10 mouse cellular contexts compared by ENCODE assay signal in the genomic region with DNA sequence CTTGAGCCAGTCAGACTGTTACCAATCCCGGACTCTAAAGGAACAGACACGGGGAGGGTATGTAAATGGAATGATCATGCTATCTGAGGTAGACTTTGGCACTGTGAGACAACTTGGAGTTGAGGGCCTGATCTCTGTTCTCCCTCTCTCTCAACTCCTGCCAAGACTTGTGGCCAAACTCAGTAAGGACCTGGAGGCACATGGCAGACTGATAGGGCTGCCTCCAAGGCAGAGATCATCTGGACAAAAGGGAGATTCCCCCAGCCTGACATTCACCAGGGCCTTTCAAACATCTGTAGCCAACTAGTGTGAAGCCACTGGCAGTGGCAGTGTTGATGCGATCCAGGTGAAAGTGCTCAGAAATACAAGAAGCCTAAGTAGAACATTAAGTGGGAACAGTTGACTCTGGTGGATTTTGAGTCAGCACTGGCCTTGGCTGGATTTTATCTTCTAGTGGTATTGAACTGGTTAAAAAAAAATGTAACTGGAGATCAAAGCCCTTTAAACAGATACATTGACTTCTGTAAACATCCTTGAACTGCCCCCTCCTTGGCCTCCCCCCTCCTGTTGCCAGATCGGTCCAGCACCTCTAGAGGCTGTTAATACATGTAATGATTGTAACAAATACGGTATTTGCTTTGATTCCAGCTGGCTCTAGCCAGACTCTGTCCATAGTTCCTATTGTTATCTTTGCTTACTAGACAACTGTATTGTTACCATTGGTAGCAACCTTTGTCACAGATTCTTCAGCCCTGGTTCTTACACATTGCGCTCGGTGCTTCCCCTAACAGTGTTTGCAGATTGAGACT.
A peak's percentile ranks its signal among the peaks of the same experiment; 100 is the strongest.
DNase-seq lines count a peak whose midpoint lies in the region; ATAC-seq and TF ChIP-seq lines count a peak whose summit lies in the region.
"Had no signal": no experiment of that assay in that cellular context is flagged by ENCODE, and none has a peak within 500 bp of the region (broad histone marks: within the 10 kb centered on the region; RNA-seq: fewer than 3 reads in every experiment).

No protein-coding gene starts in this region.

- H3K27me3 ChIP-seq in midbrain, postnatal 0 days (ENCODE audit: insufficient read depth, low read length), result no peaks in the 10 kb centered on the region
- no peaks in the 10 kb centered on the region for H3K27me3 ChIP-seq in midbrain, embryonic 13.5 days
- H3K27me3 ChIP-seq in lung, embryonic 16.5 days (ENCODE audit: control insufficient read depth, insufficient read depth, low read depth, low read length), result no peaks in the 10 kb centered on the region
- no peaks in the 10 kb centered on the region for H3K27me3 ChIP-seq in forebrain, embryonic 15.5 days
- H3K27me3 ChIP-seq in thymus, adult 2 months (ENCODE audit: control insufficient read depth, insufficient read depth, low read length), result no peaks in the 10 kb centered on the region
- H3K27me3 ChIP-seq: embryonic facial prominence, embryonic 12.5 days had no signal

- no peak for DNase-seq in midbrain, postnatal 0 days (ENCODE audit: low spot score)
- DNase-seq in heart, adult 8-10 months (ENCODE audit: low spot score), result peak; percentile 19
- no peak for DNase-seq in thymus, adult 2 months
- DNase-seq in ovary, adult 18-20 months (ENCODE audit: low spot score), result no peak
- DNase-seq: kidney, postnatal 10 days had no signal

- H3K36me3 ChIP-seq in midbrain, postnatal 0 days (ENCODE audit: insufficient read depth, low read length), result no peaks in the 10 kb centered on the region
- no peaks in the 10 kb centered on the region for H3K36me3 ChIP-seq in midbrain, embryonic 13.5 days
- H3K36me3 ChIP-seq in lung, embryonic 16.5 days (ENCODE audit: control insufficient read depth, insufficient read depth, low read length), result no peaks in the 10 kb centered on the region
- H3K36me3 ChIP-seq in forebrain, embryonic 15.5 days, result no peaks in the 10 kb centered on the region
- no peaks in the 10 kb centered on the region for H3K36me3 ChIP-seq in thymus, adult 2 months (ENCODE audit: control insufficient read depth, insufficient read depth, low read length)
- H3K36me3 ChIP-seq: embryonic facial prominence, embryonic 12.5 days had no signal

- no peak for ATAC-seq in midbrain, postnatal 0 days (ENCODE audit: low FRiP score)
- no peak for ATAC-seq in midbrain, embryonic 13.5 days
- peak; percentile 56 for ATAC-seq in lung, embryonic 16.5 days (ENCODE audit: low read depth)
- no peak for ATAC-seq in forebrain, embryonic 15.5 days (replicated peaks)

- H3K9me3 ChIP-seq in midbrain, postnatal 0 days (ENCODE audit: low read length), result no peaks in the 10 kb centered on the region
- H3K9me3 ChIP-seq in midbrain, embryonic 13.5 days, result no peaks in the 10 kb centered on the region
- H3K9me3 ChIP-seq in lung, embryonic 16.5 days (ENCODE audit: control insufficient read depth, low read length), result no peaks in the 10 kb centered on the region
- H3K9me3 ChIP-seq in forebrain, embryonic 15.5 days, result no peaks in the 10 kb centered on the region
- H3K9me3 ChIP-seq: embryonic facial prominence, embryonic 12.5 days had no signal

- TF ChIP-seq CTCF in midbrain, postnatal 0 days (IDR thresholded peaks at IDR 0.05), result 0 out of 2 replicates have a peak, but pooled peaks have one; percentile 5
- no peak for TF ChIP-seq CTCF in thymus, adult 2 months (IDR thresholded peaks at IDR 0.05; ENCODE audit: borderline replicate concordance, control insufficient read depth, extremely low read depth, insufficient read depth, low read length, poor library complexity)

- no peaks in the 10 kb centered on the region for H3K4me1 ChIP-seq in midbrain, postnatal 0 days (ENCODE audit: insufficient read depth, low read length)
- H3K4me1 ChIP-seq in midbrain, embryonic 13.5 days (replicated peaks), result no peaks in the 10 kb centered on the region
- peaks cover 18% of the 10 kb centered on the region for H3K4me1 ChIP-seq in lung, embryonic 16.5 days (replicated peaks; ENCODE audit: control insufficient read depth, insufficient read depth, low read length)
- H3K4me1 ChIP-seq in forebrain, embryonic 15.5 days, result no peaks in the 10 kb centered on the region
- peaks cover 7% of the 10 kb centered on the region for H3K4me1 ChIP-seq in thymus, adult 2 months (replicated peaks; ENCODE audit: control insufficient read depth, insufficient read depth, low read length)

- no peak for TF ChIP-seq POLR2A in thymus, adult 2 months (IDR thresholded peaks at IDR 0.05; ENCODE audit: control insufficient read depth, extremely low read depth, insufficient read depth, low read length, poor library complexity)

- H3K4me2 ChIP-seq in midbrain, postnatal 0 days (ENCODE audit: low read depth, low read length, poor library complexity, severe bottlenecking), result no peak overlapping the region
- no peak overlapping the region for H3K4me2 ChIP-seq in midbrain, embryonic 13.5 days (replicated peaks)
- no peak overlapping the region for H3K4me2 ChIP-seq in lung, embryonic 16.5 days (ENCODE audit: low read depth, low read length)
- H3K4me2 ChIP-seq in forebrain, embryonic 15.5 days (replicated peaks), result no peak overlapping the region
- H3K4me2 ChIP-seq: embryonic facial prominence, embryonic 12.5 days had no signal

- 68% methylated on average over 7 of the region's 7 CpGs for WGBS in midbrain, postnatal 0 days
- WGBS in midbrain, embryonic 13.5 days, result 80% methylated on average over 7 of the region's 7 CpGs
- WGBS in lung, embryonic 16.5 days, result 24% methylated on average over 7 of the region's 7 CpGs
- WGBS in forebrain, embryonic 15.5 days, result 83% methylated on average over 7 of the region's 7 CpGs
- 91% methylated on average over 7 of the region's 7 CpGs for WGBS in thymus, adult 2 months

- H3K27ac ChIP-seq in midbrain, postnatal 0 days (ENCODE audit: low read depth, low read length), result no peak overlapping the region
- no peak overlapping the region for H3K27ac ChIP-seq in midbrain, embryonic 13.5 days
- no peak overlapping the region for H3K27ac ChIP-seq in lung, embryonic 16.5 days (ENCODE audit: low read length)
- no peak overlapping the region for H3K27ac ChIP-seq in forebrain, embryonic 15.5 days (replicated peaks)
- no peak overlapping the region for H3K27ac ChIP-seq in thymus, adult 2 months (ENCODE audit: control insufficient read depth, insufficient read depth, low read length)
- H3K27ac ChIP-seq: embryonic facial prominence, embryonic 12.5 days; macrophage had no signal

- H3K9ac ChIP-seq in midbrain, postnatal 0 days (replicated peaks; ENCODE audit: low read length, poor library complexity, severe bottlenecking), result no peak overlapping the region
- no peak overlapping the region for H3K9ac ChIP-seq in midbrain, embryonic 13.5 days (replicated peaks)
- H3K9ac ChIP-seq in lung, embryonic 16.5 days (ENCODE audit: low read length), result no peak overlapping the region
- no peak overlapping the region for H3K9ac ChIP-seq in forebrain, embryonic 15.5 days (replicated peaks)
- H3K9ac ChIP-seq: embryonic facial prominence, embryonic 12.5 days had no signal

- no peak overlapping the region for H3K4me3 ChIP-seq in midbrain, postnatal 0 days (ENCODE audit: low read depth, low read length)
- no peak overlapping the region for H3K4me3 ChIP-seq in midbrain, embryonic 13.5 days (replicated peaks)
- H3K4me3 ChIP-seq in lung, embryonic 16.5 days (ENCODE audit: low read length), result no peak overlapping the region
- H3K4me3 ChIP-seq in forebrain, embryonic 15.5 days, result no peak overlapping the region
- no peak overlapping the region for H3K4me3 ChIP-seq in thymus, adult 2 months (ENCODE audit: control insufficient read depth, insufficient read depth, low read length)
- H3K4me3 ChIP-seq: embryonic facial prominence, embryonic 12.5 days had no signal
